Mouse (Mus musculus) erythroblast, embryonic 14.5 days (primary cell): ENCODE results near the gene Gm6217. TPM values are rescaled to one million over a fixed set of nuclear protein-coding genes. Genes with fewer than 3 reads are reported as not detected.
"Not testable (repeated sequence)": the region's sequence is repeated elsewhere in the genome, so short reads cannot be mapped to it uniquely, and the experiment has no call there.

ENCODE experiments used
- H3K27me3 ChIP-seq: 2 replicates; pipeline ENCODE4 v1.6.1; 2012; ENCODE audit warnings: inconsistent platforms; ENCODE audit not compliant: control insufficient read depth
- H3K36me3 ChIP-seq: 2 replicates; pipeline ENCODE4 v1.6.1; 2012; ENCODE audit warnings: mild to moderate bottlenecking, inconsistent platforms; ENCODE audit not compliant: control insufficient read depth
- H3K4me1 ChIP-seq: 2 replicates; pipeline ENCODE4 v1.6.1; 2012; ENCODE audit warnings: inconsistent platforms; ENCODE audit not compliant: control insufficient read depth
- H3K4me3 ChIP-seq: replicated peaks from 2 replicates; pipeline ENCODE3; 2012; ENCODE audit warnings: moderate library complexity, mild to moderate bottlenecking, inconsistent platforms
- H3K9me3 ChIP-seq: 2 replicates; pipeline ENCODE4 v1.6.1; 2012; ENCODE audit warnings: low read length, inconsistent platforms, mixed read lengths; ENCODE audit not compliant: control insufficient read depth
- GATA1 ChIP-seq: IDR thresholded peaks from 2 replicates; pipeline ENCODE4 v1.6.1; 2012; ENCODE audit warnings: low read length, inconsistent platforms, mixed read lengths
- TAL1 ChIP-seq: IDR thresholded peaks from 3 replicates; pipeline ENCODE4 v1.6.1; 2012; ENCODE audit warnings: low read length, inconsistent platforms, mixed read lengths
- polyA plus RNA-seq: library from polyadenylated mRNA; stranded (reverse); fragments of >175 nt; gene quantifications from 2 replicates; pipeline ENCODE4 v1.2.3, GENCODE M21; 2012

Gene Gm6217
- polyA plus RNA-seq, 1 experiment: not detected

DNA sequence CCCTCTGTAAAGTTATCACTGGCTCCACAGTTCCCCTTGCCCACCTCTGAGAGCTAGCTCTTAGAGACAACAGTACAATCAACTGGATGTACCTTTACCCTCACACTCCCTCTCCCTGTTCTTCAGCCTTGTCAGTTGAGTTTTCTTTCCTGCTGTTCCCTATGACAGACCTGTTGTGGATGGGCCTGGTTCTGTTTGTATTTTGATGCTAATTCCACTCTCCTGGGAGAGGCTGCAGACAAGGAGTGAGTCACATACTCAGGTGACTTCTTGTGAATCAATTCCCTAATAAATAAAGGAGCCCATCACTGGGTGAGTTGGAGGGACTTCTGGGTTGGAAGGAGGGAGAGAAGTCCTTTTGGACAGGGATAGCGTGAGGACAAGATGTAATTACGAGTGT lies 17.4 kb upstream of the Gm6217 start:
- no peaks in the 10 kb centered on the region for H3K36me3 ChIP-seq
- H3K27me3 ChIP-seq: no peaks in the 10 kb centered on the region
- H3K9me3 ChIP-seq: no peaks in the 10 kb centered on the region
- no peak overlapping the region for H3K4me3 ChIP-seq
- no peaks in the 10 kb centered on the region for H3K4me1 ChIP-seq
- TF ChIP-seq TAL1 (no peak), GATA1 (no peak)

DNA sequence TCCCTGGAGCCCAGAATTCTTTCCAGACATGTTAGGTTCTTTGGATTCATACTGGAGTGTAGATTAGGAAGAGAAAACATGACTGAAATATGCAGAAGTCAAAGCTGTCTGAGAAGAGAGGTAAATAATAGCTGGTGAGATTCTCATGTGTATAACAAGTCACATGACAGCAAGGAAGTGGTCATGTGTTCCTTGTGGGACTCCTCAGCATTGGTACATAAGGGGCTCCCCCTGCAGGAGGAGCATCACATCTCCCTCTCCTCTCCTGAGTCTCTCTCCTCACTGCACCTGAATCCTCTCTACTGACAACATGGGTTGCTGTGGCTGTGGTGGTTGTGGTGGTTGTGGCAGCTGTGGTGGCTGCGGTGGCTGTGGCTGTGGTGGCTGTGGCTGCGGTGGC lies 14.8 kb upstream of the Gm6217 start:
- not testable (repeated sequence) for H3K4me1 ChIP-seq, H3K36me3 ChIP-seq, H3K27me3 ChIP-seq, H3K4me3 ChIP-seq, H3K9me3 ChIP-seq

DNA sequence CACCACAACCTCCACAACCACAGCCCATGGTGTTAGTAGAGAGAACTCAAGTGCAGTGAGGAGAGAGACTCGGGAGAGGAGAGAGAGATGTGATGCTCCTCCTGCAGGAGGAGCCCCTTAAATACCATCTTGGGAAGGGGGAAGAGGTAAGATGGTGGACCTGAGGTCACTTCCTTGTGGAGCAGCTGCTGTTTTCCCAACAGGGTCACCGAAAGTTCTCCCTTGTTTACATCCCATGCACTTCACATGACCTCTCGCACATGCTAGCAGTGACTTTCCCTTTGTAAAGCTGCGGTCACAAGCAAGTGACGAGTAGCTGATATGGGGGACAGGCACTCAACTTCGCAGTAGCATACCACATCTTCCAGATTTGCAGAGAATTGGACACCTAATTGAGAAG lies 12.1 kb upstream of the Gm6217 start, which contains the start of gene A030003K21Rik:
Gene A030003K21Rik (minus strand): TSS at position 94 of the 400 bp plus-strand sequence.
- not testable (repeated sequence) for H3K36me3 ChIP-seq, H3K27me3 ChIP-seq, H3K9me3 ChIP-seq, H3K4me3 ChIP-seq, H3K4me1 ChIP-seq

DNA sequence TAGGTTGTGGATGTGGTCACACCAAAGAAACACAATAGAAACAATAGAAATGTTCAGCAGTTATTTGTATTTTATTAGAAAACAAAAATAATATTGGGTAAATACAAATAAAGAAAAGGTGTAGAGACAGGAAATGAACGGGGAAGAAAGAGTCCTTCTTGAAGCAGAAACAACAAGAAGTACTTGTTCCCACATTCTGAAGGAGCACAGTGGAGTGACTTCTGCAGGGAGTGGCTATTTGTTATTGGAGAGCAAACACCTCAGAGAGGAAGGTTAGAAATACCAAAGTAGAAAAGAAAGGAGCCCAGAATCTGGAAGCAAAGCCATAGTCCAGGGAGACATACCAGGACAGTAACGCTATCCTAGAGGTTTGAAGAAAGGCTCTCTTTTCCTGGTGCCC lies 11.3 kb upstream of the Gm6217 start:
- H3K36me3 ChIP-seq, H3K4me3 ChIP-seq, H3K27me3 ChIP-seq, H3K4me1 ChIP-seq, H3K9me3 ChIP-seq: not testable (repeated sequence)

DNA sequence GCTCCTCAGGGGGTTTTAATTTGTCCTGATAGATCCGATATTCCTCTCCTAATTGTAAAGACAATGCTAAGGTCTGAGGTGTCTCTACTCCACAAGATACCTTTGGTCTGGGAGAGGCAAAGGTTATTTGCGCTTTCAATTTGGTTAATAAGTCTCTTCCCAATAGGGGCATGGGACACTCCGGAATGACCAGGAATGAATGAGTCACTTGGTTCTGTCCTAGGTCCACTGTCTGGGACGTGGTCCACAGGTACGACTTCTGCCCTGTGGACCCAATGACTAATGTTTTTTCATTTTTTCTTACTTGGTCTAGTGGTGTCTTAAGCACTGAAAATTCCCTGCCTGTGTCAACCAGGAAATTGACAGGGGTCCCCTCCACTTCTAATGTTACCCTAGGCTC lies 7.5 kb upstream of the Gm6217 start:
- Histone ChIP-seq H3K27me3 (no peaks in the 10 kb centered on the region), H3K4me3 (no peak overlapping the region), H3K4me1 (no peaks in the 10 kb centered on the region), H3K9me3 (peaks cover 10% of the 10 kb centered on the region), H3K36me3 (no peaks in the 10 kb centered on the region)
- no peak for TF ChIP-seq TAL1
- TF ChIP-seq GATA1: no peak

- not testable (repeated sequence) for H3K36me3 ChIP-seq, H3K4me3 ChIP-seq, H3K9me3 ChIP-seq
Observed at GRCm38 (mm10) chr1:82930558-82930957, 641 bp downstream of the Gm6217 start.

DNA sequence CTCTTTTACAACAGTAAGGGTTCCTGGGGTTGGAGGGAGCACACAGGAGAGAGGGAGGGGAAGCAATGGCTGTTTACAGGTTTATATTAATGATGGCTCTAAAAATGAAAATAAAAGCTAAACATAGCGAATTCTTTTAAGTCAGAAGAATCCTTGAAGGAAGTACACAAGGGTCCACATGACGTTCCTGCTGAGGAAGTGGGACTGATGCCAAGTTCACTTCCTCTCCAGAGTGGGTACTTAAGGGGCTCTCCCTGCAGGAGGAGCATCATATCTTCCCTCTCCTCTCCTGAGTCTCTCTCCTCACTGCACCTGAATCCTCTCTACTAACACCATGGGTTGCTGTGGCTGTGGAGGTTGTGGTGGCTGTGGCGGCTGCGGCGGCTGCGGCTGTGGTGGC lies 6.5 kb downstream of the Gm6217 start, which contains the start of gene A030014E15Rik:
Gene A030014E15Rik (plus strand): TSS at position 268 of the 400 bp plus-strand sequence.
- H3K9me3 ChIP-seq: no peaks in the 10 kb centered on the region

More at GRCm38 (mm10) chr1:82930558-82930957, 641 bp downstream of the Gm6217 start:
- H3K4me1 ChIP-seq, H3K27me3 ChIP-seq: not testable (repeated sequence)

DNA sequence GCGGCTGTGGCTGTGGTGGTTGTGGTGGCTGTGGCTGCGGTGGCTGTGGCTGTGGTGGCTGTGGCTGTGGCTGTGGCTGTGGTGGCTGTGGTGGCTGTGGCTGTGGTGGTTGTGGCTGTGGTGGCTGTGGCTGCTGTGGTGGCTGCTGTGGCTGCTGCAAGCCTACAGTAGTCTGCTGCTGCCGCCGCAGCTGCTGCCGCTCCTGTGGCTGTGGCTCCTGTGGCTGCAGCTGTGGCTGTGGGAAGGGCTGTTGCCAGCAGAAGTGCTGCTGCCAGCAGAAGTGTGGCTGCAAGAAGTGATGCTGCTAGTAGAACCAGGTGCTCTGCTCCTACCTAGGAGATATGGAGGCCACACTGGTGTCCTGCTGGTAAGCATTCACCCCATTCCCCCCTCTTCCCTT lies 17.8 kb downstream of the Gm6217 start:
- not testable (repeated sequence) for H3K27me3 ChIP-seq, H3K9me3 ChIP-seq, H3K4me3 ChIP-seq
- Histone ChIP-seq H3K36me3 (peaks cover 22% of the 10 kb centered on the region), H3K4me1 (peaks cover 20% of the 10 kb centered on the region)

More for the DNA sequence above, 6.5 kb downstream of the Gm6217 start, which contains the start of gene A030014E15Rik:
- Histone ChIP-seq H3K4me1 (no peaks in the 10 kb centered on the region), H3K27me3 (no peaks in the 10 kb centered on the region), H3K36me3 (no peaks in the 10 kb centered on the region), H3K4me3 (no peak within 1 kb of the TSS)
- no peak for TF ChIP-seq GATA1
- no peak for TF ChIP-seq TAL1

GRCm38 (mm10) chr1:82913025-82913424 lies 18.2 kb downstream of the Gm6217 start, which contains the start of gene A030005L19Rik:
Gene A030005L19Rik (plus strand): TSS chr1:82913325.
- Histone ChIP-seq H3K9me3 (no peaks in the 10 kb centered on the region), H3K4me3 (no peak within 1 kb of the TSS), H3K4me1 (peaks cover 20% of the 10 kb centered on the region), H3K27me3 (no peaks in the 10 kb centered on the region), H3K36me3 (peaks cover 25% of the 10 kb centered on the region)
- TF ChIP-seq GATA1 (no peak), TAL1 (no peak)

DNA sequence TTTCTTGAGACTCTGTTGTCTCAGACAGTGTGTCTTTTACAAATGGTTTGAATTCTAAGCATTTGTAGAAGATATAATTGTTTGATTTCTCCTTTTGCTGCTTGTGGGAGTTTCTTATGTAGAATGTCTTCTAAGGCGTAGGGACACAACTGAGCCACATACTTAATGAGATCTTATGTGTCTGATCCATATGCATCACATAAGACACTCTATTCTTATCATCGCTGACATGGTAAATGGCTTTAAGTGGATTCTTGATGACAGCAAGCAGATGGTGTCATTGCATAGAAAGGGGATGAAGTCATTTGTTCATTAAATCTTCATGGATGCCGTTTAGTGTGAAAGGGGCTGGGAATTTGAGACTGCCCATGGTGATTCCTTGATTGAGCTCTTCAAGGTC lies 25.3 kb downstream of the Gm6217 start:
- Histone ChIP-seq H3K4me1 (peaks cover 6% of the 10 kb centered on the region), H3K9me3 (no peaks in the 10 kb centered on the region), H3K4me3 (no peak overlapping the region), H3K27me3 (no peaks in the 10 kb centered on the region), H3K36me3 (peaks cover 87% of the 10 kb centered on the region)
- TF ChIP-seq TAL1 (no peak), GATA1 (no peak)
